Mouse (Mus musculus) monocyte, adult 2 months (primary cell): Measurements from ENCODE around the gene Arl8b.
A peak's percentile ranks its signal among the peaks of the same experiment; 100 is the strongest.
"Not testable (repeated sequence)": the region's sequence is repeated elsewhere in the genome, so short reads cannot be mapped to it uniquely, and the experiment has no call there.

Experiments
- DNase-seq, 2 experiments: peaks; one replicate each; pipeline ENCODE4 v3.0.0; 2022; ENCODE audit warnings: low spot score in 2 of 2, low read depth in 1 of 2

Gene Arl8b

DNA sequence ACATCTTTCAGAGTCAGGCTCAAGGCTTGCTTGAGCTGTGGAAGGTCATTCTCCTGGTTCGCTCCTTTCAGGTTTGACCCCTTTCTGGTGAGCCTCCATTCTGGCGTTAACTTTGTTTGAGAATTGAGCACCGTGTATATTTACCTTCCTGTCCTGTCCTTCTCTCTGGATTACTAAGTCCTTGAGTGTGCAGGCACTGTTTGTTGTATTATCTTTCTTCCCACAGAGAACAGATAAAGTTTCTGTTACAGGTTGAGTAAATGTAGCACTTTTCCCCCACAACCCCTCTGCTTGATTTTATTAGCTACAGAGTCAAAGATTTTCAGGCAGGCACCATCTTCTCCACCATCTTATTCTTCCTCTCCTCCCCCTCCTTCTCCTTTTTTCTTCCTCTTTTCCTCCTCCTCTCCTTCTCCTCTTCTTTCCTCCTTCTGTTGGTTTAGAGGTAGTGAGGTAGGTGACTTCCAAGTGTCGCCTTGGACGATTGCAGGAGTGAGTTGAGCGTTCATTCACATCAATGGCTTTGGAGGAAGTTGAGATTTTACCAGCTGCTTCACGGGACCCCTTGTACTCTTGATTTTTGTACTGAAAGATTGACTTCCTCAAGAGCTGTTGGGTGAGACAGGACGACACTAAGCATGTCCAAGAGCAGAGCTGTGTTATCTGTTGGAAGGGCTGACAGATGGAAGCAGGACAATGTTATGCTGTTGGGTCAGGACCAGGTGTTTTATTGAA is 51.2 kb downstream of the Arl8b start:
- no peak for DNase-seq

DNA sequence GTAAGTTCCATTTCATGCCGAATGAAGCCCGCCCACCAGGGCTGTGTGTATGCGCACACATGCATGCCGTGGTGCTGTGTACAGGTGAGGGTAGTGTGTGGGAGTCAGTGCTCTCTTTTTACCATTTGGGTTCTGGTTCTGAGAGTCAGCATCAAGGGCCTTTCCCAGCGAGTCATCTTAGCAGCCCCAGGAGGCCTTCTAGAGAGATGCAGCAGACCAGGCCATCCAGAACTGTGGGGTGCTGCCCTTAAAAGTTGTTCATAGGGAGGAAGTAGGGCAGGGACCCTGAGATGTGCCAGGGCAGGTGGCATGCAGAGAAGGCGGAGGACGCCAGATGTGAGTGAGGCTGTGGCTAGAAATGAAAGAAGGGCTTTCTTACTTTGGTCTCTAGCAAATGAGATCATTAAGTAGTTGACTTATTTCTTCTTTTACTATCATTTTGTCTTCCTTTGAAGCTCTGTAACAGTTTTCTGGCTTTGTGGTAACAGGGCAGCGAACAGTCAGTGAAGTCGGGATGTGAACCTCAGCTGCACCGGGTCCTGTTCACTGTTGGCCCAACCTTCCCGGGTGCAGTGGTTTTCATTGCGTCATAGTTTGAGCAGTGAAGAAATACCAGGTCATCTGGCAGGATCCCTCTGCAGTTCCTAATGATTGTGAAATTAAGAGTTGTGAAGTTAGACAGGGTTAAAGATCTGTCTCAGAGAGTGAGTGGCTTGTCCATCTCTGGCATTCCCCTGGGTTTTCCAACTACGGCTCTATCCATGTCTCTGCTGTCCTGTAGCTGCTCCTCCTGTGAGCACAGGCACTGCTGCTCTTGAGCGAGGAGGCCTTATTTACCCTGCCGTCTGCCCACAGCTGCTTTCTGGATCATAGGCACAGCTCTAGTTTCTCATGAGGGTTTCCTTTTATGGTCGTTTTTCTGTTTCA is 53.1 kb downstream of the Arl8b start:
- peak; percentile 50 to 66 for DNase-seq

DNA sequence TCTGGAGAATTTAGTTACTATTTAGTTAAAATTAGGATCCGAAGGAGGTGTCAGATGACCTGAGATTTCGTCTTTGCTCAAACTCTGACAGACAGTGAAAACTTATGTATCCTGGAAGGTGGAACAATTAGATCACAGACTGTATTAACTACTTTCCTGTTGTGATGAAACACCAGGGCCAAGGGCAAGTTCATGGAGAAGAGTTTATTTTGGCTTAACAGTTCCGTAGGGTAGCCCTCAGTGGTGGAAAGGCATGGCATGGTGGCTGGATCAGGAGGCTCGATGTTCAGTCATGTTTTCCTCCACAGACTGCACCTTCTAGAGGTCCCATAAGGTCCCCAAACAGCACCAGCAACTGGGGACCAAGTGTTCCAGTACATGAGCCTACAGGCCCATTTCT is 54.2 kb downstream of the Arl8b start:
- DNase-seq = no peak

DNA sequence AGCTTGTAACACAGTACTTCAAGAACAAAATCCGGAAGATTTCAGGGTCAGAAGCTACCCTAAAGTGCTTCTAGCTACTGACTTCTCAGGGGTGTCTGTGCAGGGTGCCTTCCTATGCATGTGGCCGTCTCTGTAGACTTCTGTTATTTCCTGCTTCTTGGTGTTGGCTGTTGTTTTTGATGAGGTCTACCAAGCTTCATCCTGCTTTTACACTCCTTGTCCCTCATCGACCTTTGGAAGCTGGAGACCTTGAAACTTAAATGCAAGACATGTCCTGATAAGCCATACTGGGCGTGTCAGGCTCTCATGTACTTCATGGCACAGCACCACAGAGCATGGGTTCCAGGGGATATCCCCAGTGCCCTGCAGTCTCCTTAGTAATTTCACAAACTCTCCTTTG is 55.1 kb downstream of the Arl8b start:
- no peak for DNase-seq

DNA sequence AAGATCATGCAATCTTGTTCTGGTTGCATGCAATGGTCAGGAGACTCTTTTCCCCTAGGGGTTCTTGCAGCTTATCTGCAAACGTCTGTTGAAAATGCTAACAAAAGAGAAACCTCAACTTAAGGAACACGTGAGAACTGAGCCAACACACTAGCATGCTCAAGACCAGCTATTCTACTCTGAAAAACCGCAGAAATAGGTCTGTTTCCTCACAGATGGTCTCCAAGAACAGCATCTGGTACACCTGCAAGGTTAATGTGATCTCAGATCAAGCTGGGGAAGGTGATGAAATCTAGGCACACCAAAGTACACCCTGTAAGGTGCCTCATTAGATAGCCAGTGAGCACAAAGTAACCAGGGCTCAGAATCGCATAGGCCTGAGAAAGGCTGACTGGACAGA is 56.5 kb downstream of the Arl8b start:
- no peak for DNase-seq

DNA sequence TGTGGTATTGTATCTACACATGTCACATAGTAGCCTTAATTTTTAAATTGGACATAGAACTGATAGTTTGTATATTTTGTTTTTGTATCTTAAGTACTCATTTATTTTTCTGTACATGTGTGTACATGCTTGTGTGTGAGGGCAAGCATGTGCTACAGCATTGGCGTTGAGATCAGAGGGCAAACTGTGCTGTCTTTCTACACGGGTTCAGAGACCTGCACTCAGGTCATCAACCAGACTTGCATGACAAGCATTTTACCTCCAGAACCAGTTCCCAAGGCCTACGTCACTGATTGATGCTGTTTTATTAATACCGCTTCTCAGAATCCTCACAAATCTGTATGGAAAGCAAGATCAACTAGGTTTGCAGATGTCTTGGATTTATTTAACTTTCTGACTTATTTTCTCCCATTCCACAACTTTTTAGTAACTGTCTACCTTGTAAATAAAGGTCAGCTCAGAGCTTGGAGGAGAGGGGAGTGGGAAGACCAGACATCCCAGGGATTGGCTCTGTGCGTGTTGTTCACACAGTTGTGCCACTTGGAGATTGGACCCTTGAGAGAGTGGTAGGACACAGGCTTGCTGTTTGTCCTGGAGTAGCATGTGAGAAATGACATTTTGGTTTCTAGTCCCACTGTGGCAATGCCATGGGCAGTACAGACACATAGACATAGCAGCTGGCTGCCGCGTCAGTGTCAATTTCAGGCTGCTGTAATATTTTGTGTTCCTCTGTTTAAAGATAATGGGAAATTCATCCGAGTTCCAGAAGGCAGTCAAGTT is 58.2 kb downstream of the Arl8b start:
- DNase-seq = no peak

DNA sequence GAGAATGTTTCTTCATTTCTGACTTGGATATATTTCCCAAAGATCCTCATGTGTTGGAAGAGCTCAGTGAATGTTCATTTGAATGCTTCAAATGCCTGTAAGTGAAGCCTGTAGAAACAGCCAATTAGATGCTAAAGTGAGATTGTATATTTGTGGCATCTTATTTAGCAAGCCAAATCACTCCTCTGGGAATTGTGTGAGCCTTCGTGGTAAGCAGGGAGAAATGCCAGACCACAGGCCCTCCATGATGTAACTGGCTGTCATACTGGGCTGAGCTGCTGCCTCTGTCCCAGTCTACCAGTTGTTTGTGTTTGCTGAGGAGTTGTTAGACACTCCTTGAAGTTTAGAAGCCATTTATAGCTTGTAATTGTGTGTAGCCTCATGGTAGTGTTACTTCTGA is 60.8 kb downstream of the Arl8b start:
- DNase-seq = no peak

DNA sequence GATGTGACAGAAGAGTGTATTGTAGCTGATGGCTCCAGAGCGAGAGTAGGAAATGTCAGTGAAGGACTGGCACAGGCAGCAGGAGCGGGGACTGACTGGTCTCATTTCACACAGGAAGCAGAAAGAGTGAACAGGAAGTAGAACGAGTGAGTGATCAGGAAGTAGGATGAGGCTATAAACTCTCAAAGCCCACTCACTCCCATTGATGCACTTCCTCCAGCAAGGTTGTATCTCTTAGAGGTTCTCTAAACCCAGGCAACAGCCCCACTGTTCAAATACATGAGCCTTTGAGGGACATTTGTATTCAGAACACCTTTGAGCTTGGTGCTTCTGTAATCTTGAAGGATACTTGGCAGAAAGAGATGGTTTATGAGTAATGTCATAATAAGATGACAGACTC is 61.2 kb downstream of the Arl8b start:
- DNase-seq = no peak

DNA sequence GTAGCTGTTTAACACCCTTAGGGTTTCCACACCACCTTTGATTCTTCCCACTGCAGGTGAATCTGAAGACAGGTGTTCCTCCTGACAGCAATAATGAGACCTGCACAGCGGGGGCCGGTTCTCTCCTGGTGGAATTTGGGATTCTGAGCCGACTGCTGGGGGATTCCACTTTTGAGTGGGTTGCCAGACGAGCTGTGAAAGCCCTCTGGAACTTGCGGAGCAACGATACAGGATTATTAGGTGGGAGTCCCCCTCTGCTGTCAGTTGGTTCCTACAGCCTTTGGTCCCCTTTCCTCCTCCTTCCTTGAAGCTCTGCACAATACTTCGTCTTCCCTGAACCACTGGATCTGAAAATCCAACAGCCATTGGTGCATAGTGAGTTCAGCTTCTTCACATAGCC is 61.9 kb downstream of the Arl8b start:
- DNase-seq = no peak

DNA sequence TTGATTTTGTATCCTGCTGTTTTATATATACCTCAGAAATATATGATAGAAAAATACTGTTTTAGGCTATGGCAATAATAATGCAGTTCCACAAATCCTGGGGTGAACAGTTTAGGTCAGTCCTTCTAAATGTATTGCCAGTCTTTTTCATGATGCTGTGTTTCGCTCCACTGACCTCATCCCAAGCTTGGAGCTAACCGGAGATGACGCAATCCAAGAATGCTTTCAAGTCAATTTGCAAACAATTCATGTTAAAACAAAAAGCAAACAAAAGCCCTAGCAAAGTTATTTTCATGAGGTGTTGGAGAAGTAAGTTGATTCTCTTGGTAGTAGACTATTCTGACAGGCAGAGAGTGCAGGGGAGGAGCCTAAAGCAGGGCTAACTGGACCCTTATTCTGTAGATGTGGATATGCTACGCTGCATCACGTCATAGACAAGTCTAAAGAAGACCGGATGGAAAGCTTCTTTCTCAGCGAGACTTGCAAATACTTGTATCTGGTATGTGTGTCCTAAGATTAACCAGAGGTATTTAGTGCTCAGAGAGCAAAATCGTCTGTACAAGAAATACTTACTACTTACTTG is 69.3 kb downstream of the Arl8b start:
- no peak for DNase-seq

DNA sequence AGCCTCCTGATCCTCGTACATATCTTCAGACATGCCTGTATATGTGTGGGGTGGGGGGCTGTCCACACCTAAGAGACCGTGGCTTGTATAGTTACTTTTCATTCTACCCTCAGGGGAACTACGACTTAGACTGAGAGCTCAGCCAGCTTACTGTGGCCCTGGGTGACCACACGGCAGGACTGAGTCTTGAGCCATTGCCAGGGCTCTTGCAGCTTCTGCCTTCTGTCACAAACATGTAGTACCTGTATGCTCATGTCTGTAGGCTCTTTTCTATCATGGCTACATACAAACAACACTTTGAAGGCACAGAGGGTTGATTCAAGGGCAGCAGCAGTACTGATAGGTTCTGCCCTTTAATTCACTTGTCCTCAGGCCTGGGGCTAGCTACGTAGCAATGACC is 70.1 kb downstream of the Arl8b start:
- DNase-seq = no peak

DNA sequence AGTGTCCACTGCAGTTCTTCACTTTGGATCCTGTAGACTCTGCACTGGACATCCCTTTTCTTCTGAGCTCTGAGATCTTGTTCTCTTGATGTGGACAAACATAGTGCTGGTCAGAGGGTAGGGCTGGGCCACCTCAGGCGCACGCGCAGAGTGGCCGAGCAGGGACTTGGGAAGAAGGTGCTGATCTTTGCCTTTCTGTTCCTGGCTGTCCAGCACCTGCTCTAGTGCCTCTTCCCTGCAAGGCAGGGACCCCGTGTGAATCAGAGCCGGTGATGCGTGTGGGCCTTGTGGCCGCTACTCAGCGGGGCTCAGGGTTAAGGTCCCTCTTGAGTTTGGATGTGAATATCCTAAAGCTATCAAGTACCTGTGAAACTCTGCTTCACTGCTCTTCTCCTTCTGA is 75.7 kb downstream of the Arl8b start:
- no peak for DNase-seq

DNA sequence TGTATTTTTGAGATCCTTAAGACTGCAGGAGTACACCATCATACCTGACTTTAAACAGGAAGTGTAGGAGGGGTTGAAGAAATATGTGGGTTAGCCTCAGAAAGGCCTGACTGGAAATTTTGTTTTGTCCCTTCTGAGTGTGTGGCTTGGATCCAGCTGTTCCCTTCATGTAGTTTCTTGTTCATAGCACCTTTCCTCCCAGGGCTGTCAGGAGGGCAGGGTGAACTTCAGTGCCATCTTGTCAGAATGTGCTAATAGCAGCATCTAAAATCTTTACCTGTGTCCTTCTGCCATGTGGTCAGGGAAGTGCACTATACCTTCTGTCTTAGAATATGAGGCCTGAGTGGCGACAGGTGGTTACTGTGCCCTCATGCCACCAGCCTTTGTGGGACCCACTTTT is 78.3 kb downstream of the Arl8b start:
- no peak for DNase-seq

DNA sequence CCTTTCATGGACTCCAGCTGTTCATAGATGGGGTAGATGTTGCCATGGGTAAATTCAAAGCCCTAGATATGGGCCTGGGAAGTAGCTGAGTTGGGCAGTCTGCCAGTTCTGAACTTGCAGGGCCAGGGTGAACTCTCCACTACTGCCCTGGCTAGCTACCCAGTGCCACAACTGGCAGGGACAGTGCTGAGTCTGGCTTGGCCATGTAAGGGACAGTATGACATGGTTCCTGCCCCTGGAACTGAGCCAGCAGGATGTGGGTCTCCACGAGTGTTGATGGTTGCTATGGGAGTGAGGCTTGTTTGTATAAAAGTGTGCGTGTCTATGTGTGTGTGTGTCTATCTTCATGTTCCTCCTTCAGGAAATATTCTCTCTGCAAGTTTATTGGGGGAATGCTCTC is 79.6 kb downstream of the Arl8b start:
- no peak for DNase-seq

DNA sequence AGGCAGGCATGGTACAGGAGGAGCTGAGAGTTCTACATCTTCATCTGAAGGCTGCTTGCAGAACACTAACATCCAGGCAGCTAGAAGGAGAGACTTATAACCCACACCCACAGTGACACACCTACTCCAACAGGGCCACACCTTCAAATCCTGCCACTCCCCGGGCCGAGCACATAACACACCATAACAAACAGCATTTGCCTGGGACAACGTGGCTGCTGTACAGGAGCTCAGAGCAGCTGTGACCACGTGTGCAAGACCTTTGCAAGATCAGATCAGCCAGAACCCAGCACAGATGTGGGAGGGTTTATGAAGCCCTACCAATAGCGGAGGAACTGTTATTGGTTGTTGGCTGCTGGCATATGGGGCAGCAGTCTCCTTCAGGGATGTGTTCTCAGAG is 83.4 kb downstream of the Arl8b start:
- DNase-seq = no peak

DNA sequence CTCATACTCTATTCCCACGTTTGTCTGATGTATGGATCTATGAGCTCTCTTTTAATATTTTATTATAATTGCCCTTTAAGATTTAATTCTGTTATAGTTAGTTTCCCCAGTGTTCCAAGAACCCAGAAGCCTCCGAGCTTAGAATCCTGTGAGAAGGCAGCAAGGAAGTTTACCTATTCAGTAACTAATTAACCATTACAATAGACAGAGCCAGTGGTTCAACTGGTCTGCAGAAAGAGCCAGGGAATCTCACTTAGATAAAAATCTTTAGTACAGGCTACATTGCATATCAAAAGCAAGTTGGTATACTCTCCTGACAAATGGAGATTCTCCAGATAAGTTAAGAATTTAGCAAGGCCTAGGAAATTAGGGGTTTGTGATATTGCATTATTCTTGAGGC is 86.1 kb downstream of the Arl8b start:
- DNase-seq = not testable (repeated sequence)

DNA sequence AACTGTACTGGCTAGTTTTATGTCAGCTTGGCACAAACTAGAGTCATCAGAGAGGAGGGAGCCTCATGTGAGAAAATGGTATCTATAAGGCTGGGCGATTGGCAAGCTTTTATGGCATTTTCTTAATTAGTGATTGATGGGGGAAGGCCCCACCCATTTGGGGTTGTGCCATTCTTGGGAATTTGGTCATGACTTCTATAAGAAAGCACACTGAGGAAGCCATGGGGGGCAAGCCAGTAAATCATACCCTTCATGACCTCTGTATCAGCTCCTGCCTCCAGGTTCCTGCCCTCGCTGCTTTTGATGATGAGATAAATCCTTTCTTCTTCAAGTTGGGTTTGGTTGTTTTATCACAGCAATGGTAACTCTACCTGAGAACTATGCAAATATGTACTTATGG is 87.5 kb downstream of the Arl8b start:
- no peak for DNase-seq

DNA sequence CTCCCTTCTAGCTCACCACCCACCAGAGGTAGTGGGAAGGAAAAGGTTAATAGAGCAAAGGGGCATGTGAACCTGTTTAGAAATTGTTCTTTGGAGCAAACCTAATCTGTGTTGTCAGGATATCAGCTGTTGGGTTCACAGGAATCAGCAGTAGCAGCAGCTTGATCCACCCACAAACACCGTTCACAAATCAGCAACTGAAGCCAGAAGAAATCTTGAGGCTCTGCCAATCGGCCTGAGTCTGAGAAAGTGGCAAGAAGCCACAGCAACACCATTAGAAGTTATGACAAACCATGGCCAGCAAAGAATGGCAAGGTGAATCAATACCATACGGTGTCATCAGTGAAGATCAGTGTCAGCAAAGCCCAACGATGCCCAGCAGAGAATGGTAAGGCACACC is 88.4 kb downstream of the Arl8b start:
- DNase-seq = no peak
